Comparison of ENCODE assay signal across 10 mouse cellular contexts in genomic region chr2:6484179-6484578, GRCm38 (mm10).
DNase-seq lines count a peak whose midpoint lies in the region; ATAC-seq and TF ChIP-seq lines count a peak whose summit lies in the region.
"Had no signal": no experiment of that assay in that cellular context is flagged by ENCODE, and none has a peak within 500 bp of the region (broad histone marks: within the 10 kb centered on the region; RNA-seq: fewer than 3 reads in every experiment).

No protein-coding gene starts in this region.

- no peak overlapping the region for H3K4me2 ChIP-seq in midbrain, embryonic 15.5 days
- no peak overlapping the region for H3K4me2 ChIP-seq in heart, embryonic 12.5 days
- no peak overlapping the region for H3K4me2 ChIP-seq in midbrain, embryonic 14.5 days (ENCODE audit: low read length)
- H3K4me2 ChIP-seq: liver, embryonic 11.5 days had no signal

- no peak for DNase-seq in heart, adult 2 months
- DNase-seq in heart, postnatal 14 days = no peak
- no peak for DNase-seq in midbrain, embryonic 10.5 days (ENCODE audit: low spot score)
- no peak for DNase-seq in midbrain, embryonic 14.5 days
- DNase-seq in frontal cortex, postnatal 10 days (ENCODE audit: low spot score in 2 of 2) = no peak
- DNase-seq: cerebellum, postnatal 10 days; kidney, postnatal 36 days had no signal

- no peak for TF ChIP-seq POLR2A in heart, adult 2 months (IDR thresholded peaks at IDR 0.05; ENCODE audit: insufficient read depth, low read depth, low read length)

- no peaks in the 10 kb centered on the region for H3K27me3 ChIP-seq in heart, adult 2 months (ENCODE audit: control insufficient read depth, insufficient read depth, low read length)
- no peaks in the 10 kb centered on the region for H3K27me3 ChIP-seq in midbrain, embryonic 10.5 days (ENCODE audit: low read depth, poor library complexity, severe bottlenecking)
- H3K27me3 ChIP-seq in midbrain, embryonic 15.5 days (replicated peaks) = no peaks in the 10 kb centered on the region
- no peaks in the 10 kb centered on the region for H3K27me3 ChIP-seq in heart, embryonic 12.5 days (replicated peaks)
- H3K27me3 ChIP-seq in midbrain, embryonic 14.5 days (ENCODE audit: control insufficient read depth, insufficient read depth, low read length) = no peaks in the 10 kb centered on the region

- H3K9ac ChIP-seq in heart, adult 2 months (ENCODE audit: low read depth, low read length) = no peak overlapping the region
- H3K9ac ChIP-seq in midbrain, embryonic 15.5 days = no peak overlapping the region
- H3K9ac ChIP-seq in heart, embryonic 12.5 days = no peak overlapping the region
- no peak overlapping the region for H3K9ac ChIP-seq in midbrain, embryonic 14.5 days (replicated peaks; ENCODE audit: low read length)

- peak overlapping the region; percentile 59 for H3K27ac ChIP-seq in heart, adult 2 months
- peak overlapping the region; percentile 67; the same call in 1 of the 2 replicates for H3K27ac ChIP-seq in midbrain, embryonic 10.5 days (replicated peaks)
- H3K27ac ChIP-seq in midbrain, embryonic 15.5 days = no peak overlapping the region; the same call in 1 of the 2 replicates
- H3K27ac ChIP-seq in heart, embryonic 12.5 days (ENCODE audit: poor library complexity, severe bottlenecking) = peak overlapping the region; percentile 66; the same call in 1 of the 2 replicates
- peak overlapping the region; percentile 52; the same call in 1 of the 2 replicates for H3K27ac ChIP-seq in midbrain, embryonic 14.5 days (replicated peaks; ENCODE audit: low read depth, low read length)

- no peaks in the 10 kb centered on the region for H3K36me3 ChIP-seq in heart, adult 2 months (ENCODE audit: control insufficient read depth, insufficient read depth, low read length)
- no peaks in the 10 kb centered on the region for H3K36me3 ChIP-seq in midbrain, embryonic 10.5 days
- H3K36me3 ChIP-seq in midbrain, embryonic 15.5 days (replicated peaks) = no peaks in the 10 kb centered on the region
- H3K36me3 ChIP-seq in heart, embryonic 12.5 days = no peaks in the 10 kb centered on the region
- no peaks in the 10 kb centered on the region for H3K36me3 ChIP-seq in midbrain, embryonic 14.5 days (ENCODE audit: control insufficient read depth, insufficient read depth, low read length)

- ATAC-seq in midbrain, embryonic 15.5 days (replicated peaks) = no peak
- ATAC-seq in heart, embryonic 12.5 days (ENCODE audit: insufficient number of reproducible peaks, low FRiP score) = no peak
- no peak for ATAC-seq in midbrain, embryonic 14.5 days (ENCODE audit: low FRiP score, low TSS enrichment)

- no peaks in the 10 kb centered on the region for H3K79me2 ChIP-seq in heart, adult 2 months (replicated peaks; ENCODE audit: control insufficient read depth, insufficient read depth, low read length)

- WGBS in heart, adult 2 months = 74% methylated on average over 3 of the region's 3 CpGs
- WGBS in midbrain, embryonic 10.5 days = 85% methylated on average over 3 of the region's 3 CpGs
- WGBS in midbrain, embryonic 15.5 days = 84% methylated on average over 3 of the region's 3 CpGs
- 81% methylated on average over 3 of the region's 3 CpGs for WGBS in heart, embryonic 12.5 days
- 87% methylated on average over 3 of the region's 3 CpGs for WGBS in midbrain, embryonic 14.5 days

- H3K4me1 ChIP-seq in heart, adult 2 months (ENCODE audit: control insufficient read depth, insufficient read depth, low read length) = peaks cover 16% of the 10 kb centered on the region
- H3K4me1 ChIP-seq in midbrain, embryonic 10.5 days = peaks cover 20% of the 10 kb centered on the region
- peaks cover 5% of the 10 kb centered on the region; the same call in 1 of the 2 replicates for H3K4me1 ChIP-seq in midbrain, embryonic 15.5 days
- peaks cover 28% of the 10 kb centered on the region for H3K4me1 ChIP-seq in heart, embryonic 12.5 days (replicated peaks)
- peaks cover 21% of the 10 kb centered on the region for H3K4me1 ChIP-seq in midbrain, embryonic 14.5 days (ENCODE audit: control insufficient read depth, insufficient read depth, low read length)

- no peak overlapping the region for H3K4me3 ChIP-seq in heart, adult 2 months
- H3K4me3 ChIP-seq in midbrain, embryonic 10.5 days = no peak overlapping the region
- no peak overlapping the region for H3K4me3 ChIP-seq in midbrain, embryonic 15.5 days
- H3K4me3 ChIP-seq in heart, embryonic 12.5 days = no peak overlapping the region
- no peak overlapping the region for H3K4me3 ChIP-seq in midbrain, embryonic 14.5 days (replicated peaks; ENCODE audit: low read depth, low read length)

- TF ChIP-seq EP300 in heart, adult 2 months (IDR thresholded peaks at IDR 0.05; ENCODE audit: insufficient read depth, low read depth, low read length) = 0 out of 2 replicates have a peak, but pooled peaks have one; percentile 27

- TF ChIP-seq CTCF in heart, adult 2 months (IDR thresholded peaks at IDR 0.05) = no peak

- intact Hi-C loops in heart, adult 2 months (cut with DNase I) = loop anchor here (5.0 kb wide), 1 partner anchor 58 kb away; no protein-coding TSS in a partner anchor
- intact Hi-C loops in heart, postnatal 14 days (cut with DNase I) = no loop called here

- H3K9me3 ChIP-seq in midbrain, embryonic 10.5 days (replicated peaks) = no peaks in the 10 kb centered on the region
- H3K9me3 ChIP-seq in midbrain, embryonic 15.5 days = no peaks in the 10 kb centered on the region
- H3K9me3 ChIP-seq in heart, embryonic 12.5 days (replicated peaks) = no peaks in the 10 kb centered on the region
- no peaks in the 10 kb centered on the region for H3K9me3 ChIP-seq in midbrain, embryonic 14.5 days (ENCODE audit: control insufficient read depth, low read length)
